Mouse (Mus musculus): ENCODE measurements around the gene Nfkbib.

Gene Nfkbib

GRCm38 (mm10) chr7:28717726-28718125 lies 49.6 kb downstream of the Nfkbib start:
- DNase-seq (ENCODE audit: low spot score): no peak

GRCm38 (mm10) chr7:28716590-28717281 lies 50.6 kb downstream of the Nfkbib start, which contains the start of gene Fbxo17:
TSS of gene Fbxo17 (plus strand) at chr7:28716804.
- DNase-seq (ENCODE audit: low spot score): no peak

GRCm38 (mm10) chr7:28715598-28715997 lies 51.7 kb downstream of the Nfkbib start:
- no peak for DNase-seq (ENCODE audit: low spot score)

GRCm38 (mm10) chr7:28714667-28715066 lies 52.6 kb downstream of the Nfkbib start:
- DNase-seq (ENCODE audit: low spot score): no peak

- DNase-seq (ENCODE audit: low spot score): no peak
Observed at GRCm38 (mm10) chr7:28710962-28711361, 56.4 kb downstream of the Nfkbib start.

GRCm38 (mm10) chr7:28709454-28709853 lies 57.9 kb downstream of the Nfkbib start:
- no peak for DNase-seq (ENCODE audit: low spot score)
